Mouse (Mus musculus): Measurements from ENCODE around the gene Gpr68. TPM values are rescaled to one million over a fixed set of nuclear protein-coding genes. Genes with fewer than 3 reads are reported as not detected.
A peak's percentile ranks its signal among the peaks of the same experiment; 100 is the strongest.

The Gpr68 gene
- polyA plus RNA-seq, 1 experiment from 2014 or later, result 0.21 TPM

DNA sequence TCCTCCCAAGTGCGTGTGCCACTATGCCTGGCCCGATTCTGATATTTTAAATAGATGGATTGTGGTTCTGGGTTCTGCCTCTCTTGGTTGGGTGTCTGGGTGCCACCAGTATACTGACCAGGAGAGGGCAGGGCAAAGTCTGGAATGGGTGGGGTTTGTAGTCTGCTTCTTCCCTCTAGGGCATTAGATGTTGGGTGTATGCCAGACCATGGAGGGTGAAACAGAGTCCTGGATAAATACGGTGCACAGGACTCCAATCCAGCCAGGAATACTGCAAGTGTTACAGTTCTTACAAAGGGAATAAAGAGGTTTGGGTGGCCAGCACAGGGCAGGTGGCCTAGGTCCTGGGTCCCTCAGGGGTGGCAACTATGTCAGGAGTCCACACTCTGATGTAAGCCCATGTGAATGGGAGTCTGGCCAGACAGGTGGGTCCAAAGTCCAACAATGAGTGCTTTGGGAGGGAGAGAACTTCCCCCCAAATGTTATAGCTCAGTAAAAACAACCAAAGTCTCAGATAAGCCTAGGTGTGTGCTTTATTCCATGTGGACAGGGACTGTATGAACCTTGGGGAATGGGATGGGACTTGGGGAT lies 45.0 kb downstream of the Gpr68 start:
- H3K4me1 ChIP-seq (ENCODE audit: insufficient read depth, low read depth, low read length), result no peaks in the 10 kb centered on the region
- ATAC-seq (no peak), DNase-seq (ENCODE audit: low spot score) (no peak)
- 79% methylated on average over 3 of the region's 3 CpGs for WGBS
- no peaks in the 10 kb centered on the region for H3K9me3 ChIP-seq (ENCODE audit: low read length)
- no peaks in the 10 kb centered on the region for H3K27me3 ChIP-seq (replicated peaks; ENCODE audit: insufficient read depth, low read length)
- TF ChIP-seq CTCF (IDR thresholded peaks at IDR 0.05) (no peak), EP300 (IDR thresholded peaks at IDR 0.05) (no peak)
- no peak overlapping the region for H3K4me2 ChIP-seq (replicated peaks; ENCODE audit: low read depth, low read length)
- no peaks in the 10 kb centered on the region for H3K36me3 ChIP-seq (ENCODE audit: insufficient read depth, low read length)
- no peak overlapping the region for H3K9ac ChIP-seq (replicated peaks; ENCODE audit: low read depth)
- H3K4me3 ChIP-seq (ENCODE audit: low read depth, low read length), result no peak overlapping the region
- H3K27ac ChIP-seq (ENCODE audit: low read length), result no peak overlapping the region

DNA sequence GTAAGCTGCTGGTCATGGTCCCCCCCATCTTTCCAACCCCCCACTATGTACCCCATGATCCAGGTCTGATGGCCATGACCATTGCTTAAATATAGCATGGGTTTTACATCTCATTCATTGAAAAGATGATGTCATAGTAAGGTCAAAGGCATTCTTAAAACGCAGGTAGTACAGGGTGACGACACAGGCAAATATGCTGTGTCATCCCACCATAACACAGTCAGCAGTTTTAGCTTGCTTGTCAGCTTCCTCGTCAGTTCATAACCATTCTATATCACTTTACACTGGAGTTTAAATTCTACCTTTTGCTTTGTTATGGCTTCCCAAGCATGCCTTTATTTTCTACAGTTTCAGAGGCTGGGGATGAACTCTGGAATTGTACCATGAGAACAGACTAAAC lies 45.7 kb downstream of the Gpr68 start:
- H3K9ac ChIP-seq (replicated peaks; ENCODE audit: low read depth), result no peak overlapping the region
- no peak overlapping the region for H3K4me3 ChIP-seq (ENCODE audit: low read depth, low read length)
- H3K4me1 ChIP-seq (ENCODE audit: insufficient read depth, low read depth, low read length), result no peaks in the 10 kb centered on the region
- no peak overlapping the region for H3K4me2 ChIP-seq (replicated peaks; ENCODE audit: low read depth, low read length)
- no peaks in the 10 kb centered on the region for H3K36me3 ChIP-seq (ENCODE audit: insufficient read depth, low read length)
- no peaks in the 10 kb centered on the region for H3K27me3 ChIP-seq (replicated peaks; ENCODE audit: insufficient read depth, low read length)
- TF ChIP-seq EP300 (IDR thresholded peaks at IDR 0.05) (no peak), CTCF (IDR thresholded peaks at IDR 0.05) (no peak)
- no peak for ATAC-seq
- 63% methylated on average over 3 of the region's 3 CpGs for WGBS
- DNase-seq (ENCODE audit: low spot score), result no peak
- no peak overlapping the region for H3K27ac ChIP-seq (ENCODE audit: low read length)
- no peaks in the 10 kb centered on the region for H3K9me3 ChIP-seq (ENCODE audit: low read length)

DNA sequence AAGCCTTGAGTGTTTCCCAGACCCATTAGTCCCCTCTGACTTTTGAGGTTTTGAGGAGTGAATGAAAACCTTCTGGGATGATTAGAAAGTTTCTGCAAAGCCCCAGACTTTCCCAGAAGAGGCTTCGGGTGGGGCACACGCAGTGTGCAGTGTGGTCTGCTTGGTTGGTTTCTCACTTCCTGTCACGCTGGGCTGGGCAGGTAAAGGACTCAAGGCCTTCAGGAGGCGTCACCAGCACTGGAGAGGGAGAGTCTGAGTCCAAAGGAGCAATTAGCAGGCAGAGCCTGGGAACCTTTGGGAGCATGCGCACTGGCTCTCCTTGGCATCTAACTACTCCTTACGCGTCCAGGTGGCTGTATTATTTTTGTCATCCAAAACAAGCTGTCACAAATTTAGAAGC lies 50.2 kb downstream of the Gpr68 start:
- TF ChIP-seq CTCF (IDR thresholded peaks at IDR 0.05) (no peak), EP300 (IDR thresholded peaks at IDR 0.05) (no peak)
- Histone ChIP-seq H3K4me3 (ENCODE audit: low read depth, low read length) (no peak overlapping the region), H3K27ac (ENCODE audit: low read length) (no peak overlapping the region), H3K4me1 (ENCODE audit: insufficient read depth, low read depth, low read length) (no peaks in the 10 kb centered on the region), H3K27me3 (replicated peaks; ENCODE audit: insufficient read depth, low read length) (no peaks in the 10 kb centered on the region), H3K36me3 (ENCODE audit: insufficient read depth, low read length) (no peaks in the 10 kb centered on the region), H3K9me3 (ENCODE audit: low read length) (no peaks in the 10 kb centered on the region), H3K4me2 (replicated peaks; ENCODE audit: low read depth, low read length) (no peak overlapping the region), H3K9ac (replicated peaks; ENCODE audit: low read depth) (no peak overlapping the region)
- no peak for ATAC-seq
- 65% methylated on average over 7 of the region's 7 CpGs for WGBS
- no peak for DNase-seq (ENCODE audit: low spot score)

DNA sequence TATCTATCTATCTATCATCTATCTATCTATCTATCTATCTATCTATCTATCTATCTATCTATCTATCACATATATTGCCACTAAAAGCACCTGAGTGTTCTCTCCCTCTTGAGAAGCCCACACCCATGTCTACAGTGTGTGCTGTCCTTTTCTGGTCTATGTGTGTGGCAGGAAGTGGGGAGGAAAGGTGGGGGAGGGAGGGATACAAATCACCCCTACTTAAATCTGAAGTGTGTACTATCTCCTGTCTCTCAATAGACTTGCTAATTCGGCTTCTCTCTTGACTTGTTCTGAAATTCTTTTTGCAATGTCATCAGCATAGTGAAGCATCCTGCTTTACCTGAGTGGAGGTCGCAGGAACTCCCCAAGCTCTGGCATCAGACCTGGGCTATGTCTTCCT lies 51.7 kb downstream of the Gpr68 start:
- ATAC-seq (no peak), DNase-seq (ENCODE audit: low spot score) (no peak)
- H3K4me2 ChIP-seq (replicated peaks; ENCODE audit: low read depth, low read length), result no peak overlapping the region
- H3K36me3 ChIP-seq (ENCODE audit: insufficient read depth, low read length), result no peaks in the 10 kb centered on the region
- no peak overlapping the region for H3K4me3 ChIP-seq (ENCODE audit: low read depth, low read length)
- 71% methylated on average over 2 of the region's 2 CpGs for whole genome bisulfite sequencing
- H3K27me3 ChIP-seq (replicated peaks; ENCODE audit: insufficient read depth, low read length), result no peaks in the 10 kb centered on the region
- no peak overlapping the region for H3K9ac ChIP-seq (replicated peaks; ENCODE audit: low read depth)
- H3K4me1 ChIP-seq (ENCODE audit: insufficient read depth, low read depth, low read length), result no peaks in the 10 kb centered on the region
- H3K9me3 ChIP-seq (ENCODE audit: low read length), result no peaks in the 10 kb centered on the region
- no peak overlapping the region for H3K27ac ChIP-seq (ENCODE audit: low read length)
- no peak for TF ChIP-seq EP300 (IDR thresholded peaks at IDR 0.05)
- TF ChIP-seq CTCF (IDR thresholded peaks at IDR 0.05), result no peak

DNA sequence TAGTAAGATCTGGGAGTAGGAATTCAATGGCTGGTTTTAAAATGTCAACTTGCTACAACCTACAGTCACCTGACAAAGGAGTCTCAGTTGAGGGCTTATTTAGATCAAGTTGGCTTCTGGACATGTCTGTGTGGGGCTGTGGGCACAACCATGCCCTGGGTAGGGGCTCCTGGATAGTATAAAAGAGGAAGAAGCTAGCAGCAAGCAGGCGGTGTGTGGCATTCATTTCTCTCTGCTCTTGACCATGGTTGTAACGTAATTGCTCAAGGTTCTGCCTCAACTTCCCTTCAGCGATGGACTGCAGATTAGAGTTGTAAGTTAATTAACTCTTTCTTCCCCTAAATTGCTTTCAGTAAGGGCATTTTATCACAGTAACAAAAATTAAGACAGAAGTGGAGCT lies 55.6 kb downstream of the Gpr68 start:
- WGBS, result 73% methylated on average over 3 of the region's 3 CpGs
- Histone ChIP-seq H3K4me2 (replicated peaks; ENCODE audit: low read depth, low read length) (no peak overlapping the region), H3K9ac (replicated peaks; ENCODE audit: low read depth) (no peak overlapping the region), H3K9me3 (ENCODE audit: low read length) (no peaks in the 10 kb centered on the region), H3K27me3 (replicated peaks; ENCODE audit: insufficient read depth, low read length) (no peaks in the 10 kb centered on the region), H3K27ac (ENCODE audit: low read length) (no peak overlapping the region), H3K36me3 (ENCODE audit: insufficient read depth, low read length) (no peaks in the 10 kb centered on the region), H3K4me1 (ENCODE audit: insufficient read depth, low read depth, low read length) (no peaks in the 10 kb centered on the region), H3K4me3 (ENCODE audit: low read depth, low read length) (no peak overlapping the region)
- no peak for DNase-seq (ENCODE audit: low spot score)
- TF ChIP-seq CTCF (IDR thresholded peaks at IDR 0.05) (no peak), EP300 (IDR thresholded peaks at IDR 0.05) (no peak)
- ATAC-seq, result no peak

DNA sequence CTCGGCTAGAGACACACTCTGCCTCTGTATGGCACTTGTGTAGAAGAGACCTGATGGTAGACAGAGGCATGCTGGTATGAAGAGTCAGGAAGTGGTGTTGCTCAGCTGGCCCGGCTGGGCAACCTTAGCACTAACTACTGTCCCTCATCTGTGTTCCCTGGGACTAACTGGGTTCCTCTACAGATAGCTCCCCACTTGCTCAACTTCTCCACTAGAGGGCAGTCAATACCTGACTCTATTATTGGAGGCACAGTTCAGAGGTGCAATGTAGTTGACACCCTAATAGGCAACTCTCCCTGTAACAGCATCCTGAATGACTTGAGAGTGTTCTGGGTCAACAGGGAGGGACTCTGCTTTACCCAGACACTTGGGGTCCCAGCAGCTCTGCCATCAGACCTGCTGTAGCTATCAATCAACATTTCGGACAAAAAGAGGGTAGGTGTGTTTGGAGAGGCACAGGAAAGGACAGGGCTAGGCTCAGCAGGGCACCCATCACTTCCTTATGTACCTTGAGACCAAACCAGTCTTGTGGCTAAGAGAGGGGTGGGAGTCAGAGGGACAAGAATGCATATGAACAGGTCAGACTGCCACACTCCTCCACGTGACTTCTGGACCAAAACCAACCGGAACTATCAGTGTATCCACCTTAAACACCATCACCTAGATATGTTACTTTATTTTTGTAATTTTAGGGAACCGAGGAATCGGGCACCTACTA lies 58.4 kb downstream of the Gpr68 start:
- DNase-seq (ENCODE audit: low spot score) (peak; percentile 78), ATAC-seq (peak; percentile 58; the same call in 1 of the 2 replicates)
- H3K36me3 ChIP-seq (ENCODE audit: insufficient read depth, low read length), result no peaks in the 10 kb centered on the region
- no peak overlapping the region for H3K9ac ChIP-seq (replicated peaks; ENCODE audit: low read depth)
- no peak overlapping the region for H3K4me3 ChIP-seq (ENCODE audit: low read depth, low read length)
- TF ChIP-seq CTCF (IDR thresholded peaks at IDR 0.05) (peak; percentile 91), EP300 (IDR thresholded peaks at IDR 0.05) (no peak)
- no peak overlapping the region for H3K4me2 ChIP-seq (replicated peaks; ENCODE audit: low read depth, low read length)
- H3K27ac ChIP-seq (ENCODE audit: low read length), result no peak overlapping the region
- no peaks in the 10 kb centered on the region for H3K27me3 ChIP-seq (replicated peaks; ENCODE audit: insufficient read depth, low read length)
- WGBS, result 71% methylated on average over 7 of the region's 7 CpGs
- no peaks in the 10 kb centered on the region for H3K4me1 ChIP-seq (ENCODE audit: insufficient read depth, low read depth, low read length)
- no peaks in the 10 kb centered on the region for H3K9me3 ChIP-seq (ENCODE audit: low read length)
